Mouse (Mus musculus): ENCODE results near the gene Ptcd3. TPM values are rescaled to one million over a fixed set of nuclear protein-coding genes. Genes with fewer than 3 reads are reported as not detected.

Ptcd3 gene
- polyA plus RNA-seq, 1 experiment: not detected

- Histone ChIP-seq H3K4me3 (ENCODE audit: insufficient read depth, low read depth, low read length) (no peak overlapping the region), H3K4me1 (ENCODE audit: control insufficient read depth, insufficient read depth, low read length) (no peaks in the 10 kb centered on the region; the same call in 1 of the 2 replicates), H3K27ac (ENCODE audit: insufficient read depth, low read depth, low read length) (no peak overlapping the region)
- 61% methylated on average over 2 of the region's 2 CpGs for WGBS
- TF ChIP-seq POLR2A (IDR thresholded peaks at IDR 0.05; ENCODE audit: insufficient read depth, low read depth, low read length) (no peak), CTCF (IDR thresholded peaks at IDR 0.05; ENCODE audit: insufficient read depth, low read depth, low read length) (no peak)
Measured at GRCm38 (mm10) chr6:71836811-71837210, 71.7 kb downstream of the Ptcd3 start.

- H3K4me1 ChIP-seq (ENCODE audit: control insufficient read depth, insufficient read depth, low read length): no peaks in the 10 kb centered on the region; the same call in 1 of the 2 replicates
- WGBS: under 1% methylated on average over 21 of the region's 21 CpGs
- TF ChIP-seq POLR2A (IDR thresholded peaks at IDR 0.05; ENCODE audit: insufficient read depth, low read depth, low read length): 0 out of 2 replicates have a peak, but pooled peaks have one; percentile 22
- no peak for TF ChIP-seq CTCF (IDR thresholded peaks at IDR 0.05; ENCODE audit: insufficient read depth, low read depth, low read length)
- H3K27ac ChIP-seq (ENCODE audit: insufficient read depth, low read depth, low read length): peak overlapping the region; percentile 93
- peak overlapping the region; percentile 95 for H3K4me3 ChIP-seq (ENCODE audit: insufficient read depth, low read depth, low read length)
Measured at GRCm38 (mm10) chr6:71831581-71831960, 77.0 kb downstream of the Ptcd3 start.

- peak within 1 kb of the TSS; percentile 93 for H3K27ac ChIP-seq (ENCODE audit: insufficient read depth, low read depth, low read length)
- H3K4me3 ChIP-seq (ENCODE audit: insufficient read depth, low read depth, low read length): peak within 1 kb of the TSS; percentile 95
- TF ChIP-seq CTCF (IDR thresholded peaks at IDR 0.05; ENCODE audit: insufficient read depth, low read depth, low read length): 0 out of 2 replicates have a peak, but pooled peaks have one; percentile 12
- peak; percentile 94; the same call in 1 of the 2 replicates for TF ChIP-seq POLR2A (IDR thresholded peaks at IDR 0.05; ENCODE audit: insufficient read depth, low read depth, low read length)
- under 1% methylated on average over 64 of the region's 64 CpGs for WGBS
- H3K4me1 ChIP-seq (ENCODE audit: control insufficient read depth, insufficient read depth, low read length): no peaks in the 10 kb centered on the region
Measured at GRCm38 (mm10) chr6:71830690-71831580, 77.6 kb downstream of the Ptcd3 start, which contains the start of gene Immt. Gene Immt (plus strand): TSS chr6:71831331.

Other genes starting within 250 kb of the Ptcd3 start
- gene Reep1, start 201.2 kb downstream of the Ptcd3 start, polyA plus RNA-seq (2012; ENCODE audit: insufficient read depth, insufficient read length, low replicate concordance, missing spikeins): not detected in 2 replicates
- not detected in 2 replicates for gene Mrpl35, start 81.8 kb downstream of the Ptcd3 start, polyA plus RNA-seq (2012; ENCODE audit: insufficient read depth, insufficient read length, low replicate concordance, missing spikeins)
- gene Immt, start 77.4 kb downstream of the Ptcd3 start, polyA plus RNA-seq (2012; ENCODE audit: insufficient read depth, insufficient read length, low replicate concordance, missing spikeins): not detected in 2 replicates
- gene Polr1a, start 303 bp upstream of the Ptcd3 start, polyA plus RNA-seq (2012; ENCODE audit: insufficient read depth, insufficient read length, low replicate concordance, missing spikeins): not detected in 2 replicates
- gene St3gal5, start 188.8 kb upstream of the Ptcd3 start, polyA plus RNA-seq (2012; ENCODE audit: insufficient read depth, insufficient read length, low replicate concordance, missing spikeins): not detected in 2 replicates

All from olfactory bulb, adult 2 months (tissue).